Mouse (Mus musculus) R1 (cell line): ENCODE data around the gene Pola1.

Experiments used
- DNase-seq: peaks from one replicate; pipeline ENCODE4 v3.0.0-alpha.2; 2018; ENCODE audit warnings: low read depth, low spot score

Gene Pola1

DNA sequence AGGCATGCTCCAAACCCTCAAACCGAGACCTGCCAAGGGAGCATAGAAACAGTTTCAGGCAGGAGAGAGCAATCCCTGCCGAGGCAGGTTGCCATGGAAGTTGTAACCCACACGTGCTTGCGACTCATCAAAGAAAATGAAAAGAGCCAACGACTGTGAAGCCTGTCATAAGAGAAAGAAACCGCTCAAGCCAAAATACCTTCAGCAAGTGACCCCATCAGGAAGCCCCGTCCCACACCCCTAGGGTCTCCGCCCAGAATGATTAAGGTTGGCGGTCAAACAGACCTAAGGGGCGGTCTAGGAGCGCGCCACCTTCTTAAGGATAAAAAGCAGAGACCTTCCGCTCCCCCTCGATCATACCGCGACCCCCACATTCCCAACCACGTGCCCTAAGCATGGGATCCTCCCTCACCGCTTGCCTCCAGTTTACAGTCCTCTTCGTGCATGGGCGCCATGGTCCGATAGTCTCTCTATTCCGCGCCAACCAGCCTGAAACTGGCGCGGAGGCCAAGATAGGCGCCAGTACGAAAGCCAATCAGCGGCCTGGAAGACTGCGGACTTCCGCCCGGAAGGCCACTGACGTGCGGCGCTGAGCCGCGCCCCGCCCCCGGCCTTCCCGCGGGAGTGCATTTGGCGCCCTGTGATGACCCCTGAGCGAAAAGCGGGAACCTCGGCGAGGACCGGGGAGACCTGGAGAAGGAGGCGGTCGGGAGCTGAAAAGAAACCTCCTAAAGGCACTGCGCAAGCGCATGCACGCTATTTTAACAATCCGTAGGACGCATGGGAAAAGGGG is at the start of gene Pola1:
Pola1 (minus strand) TSS at position 499 of the 793 bp plus-strand sequence.
- DNase-seq = peak; percentile 92

DNA sequence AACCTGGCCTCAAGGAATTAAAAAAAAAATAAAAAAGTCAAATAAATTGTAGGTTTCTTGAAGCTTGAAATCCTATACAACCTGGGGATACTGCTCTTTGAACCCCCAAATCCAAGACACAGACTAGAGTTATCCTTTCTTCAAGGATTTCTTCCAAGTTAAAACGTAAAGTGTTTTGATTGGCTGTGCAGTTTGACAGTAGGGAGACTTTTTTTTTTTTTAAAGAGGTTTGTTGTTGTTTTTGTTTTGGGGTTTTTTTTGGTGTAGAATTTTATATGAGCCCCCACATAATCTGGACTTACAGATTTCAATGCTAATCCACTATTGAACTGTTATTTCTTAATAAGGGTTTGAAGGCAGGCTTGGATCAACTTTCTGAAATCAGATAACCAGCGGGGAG is 44.3 kb upstream of the Pola1 start:
- DNase-seq = no peak

- DNase-seq = peak; percentile 93
Observed at GRCm38 (mm10) chrX:93674836-93675795, 43.2 kb upstream of the Pola1 start.

- DNase-seq = no peak
Observed at GRCm38 (mm10) chrX:93674432-93674831, 42.5 kb upstream of the Pola1 start.

- peak; percentile 77 for DNase-seq
Observed at GRCm38 (mm10) chrX:93664787-93665186, 32.8 kb upstream of the Pola1 start.

- DNase-seq = peak; percentile 45
Observed at GRCm38 (mm10) chrX:93663919-93664586, 32.1 kb upstream of the Pola1 start.

DNA sequence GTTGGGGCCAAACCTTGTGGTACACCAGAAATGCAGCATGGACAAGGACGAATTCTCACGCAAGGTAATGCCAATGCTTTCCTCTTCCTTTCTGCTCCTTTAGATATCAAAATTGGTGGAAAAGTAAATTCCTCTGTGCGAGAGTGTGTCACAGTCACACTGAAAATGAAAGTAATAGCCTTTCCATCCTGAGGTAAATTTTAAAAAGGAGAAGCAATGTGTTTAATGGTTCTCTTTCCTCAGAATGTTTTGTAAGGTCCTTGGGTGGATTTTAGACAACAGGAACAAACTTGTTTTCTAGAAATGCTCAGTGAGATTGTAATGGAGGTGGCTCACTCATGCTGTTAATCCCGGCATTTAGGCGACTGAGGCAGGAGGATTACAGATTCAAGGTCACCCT is 23.2 kb upstream of the Pola1 start:
- no peak for DNase-seq

- DNase-seq = no peak
Observed at GRCm38 (mm10) chrX:93654218-93655002, 22.5 kb upstream of the Pola1 start, which contains the start of gene Pcyt1b. Gene Pcyt1b, plus strand, starts transcription at chrX:93654863.

DNA sequence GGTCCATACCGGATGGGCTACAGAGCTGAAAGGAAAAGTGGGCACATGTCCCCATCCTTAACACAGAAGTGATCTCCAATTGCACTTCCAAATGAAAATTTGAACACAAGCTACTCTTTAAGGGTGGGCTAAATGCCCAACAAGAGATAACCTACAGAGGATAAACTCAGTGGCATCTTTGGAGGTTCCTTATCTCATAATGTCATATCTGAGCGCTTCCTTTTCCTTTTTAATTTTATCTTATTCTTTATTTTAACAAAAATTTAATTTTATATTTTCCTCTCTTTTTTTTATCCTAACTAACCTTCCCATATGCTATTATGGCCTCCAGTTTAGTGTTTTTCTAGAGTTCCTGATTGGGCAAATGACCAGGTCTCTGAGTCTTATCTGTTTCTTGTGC is 18.8 kb upstream of the Pola1 start:
- DNase-seq = no peak

- DNase-seq = no peak
Observed at GRCm38 (mm10) chrX:93644022-93644421, 12.1 kb upstream of the Pola1 start.

GRCm38 (mm10) chrX:93643600-93643999 is 11.6 kb upstream of the Pola1 start:
- no peak for DNase-seq

GRCm38 (mm10) chrX:93634861-93635375 is 3.0 kb upstream of the Pola1 start:
- DNase-seq = peak; percentile 24

DNA sequence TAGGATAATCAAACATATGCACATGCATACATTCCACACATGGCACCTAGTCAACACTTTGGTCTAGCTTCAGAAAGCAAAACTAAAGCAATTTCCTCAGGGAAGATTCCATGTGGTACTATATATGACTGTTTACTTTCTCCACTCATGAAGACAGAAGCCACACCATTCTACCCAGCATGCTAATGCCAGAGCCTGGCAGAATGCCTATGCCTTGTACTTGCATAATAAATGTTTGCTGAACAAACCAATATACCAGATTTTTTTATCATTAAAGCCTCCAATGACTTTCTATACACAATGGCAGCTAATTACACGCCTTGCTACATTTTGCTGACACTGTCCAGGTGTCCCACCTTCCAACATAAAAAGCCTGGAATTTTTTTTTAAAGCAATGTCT is 1.7 kb downstream of the Pola1 start:
- DNase-seq = no peak

- DNase-seq = no peak
Observed at GRCm38 (mm10) chrX:93602214-93602613, 29.7 kb downstream of the Pola1 start.

- DNase-seq = no peak
Observed at GRCm38 (mm10) chrX:93594283-93594682, 37.7 kb downstream of the Pola1 start.

- no peak for DNase-seq
Observed at GRCm38 (mm10) chrX:93580931-93581330, 51.0 kb downstream of the Pola1 start.

DNA sequence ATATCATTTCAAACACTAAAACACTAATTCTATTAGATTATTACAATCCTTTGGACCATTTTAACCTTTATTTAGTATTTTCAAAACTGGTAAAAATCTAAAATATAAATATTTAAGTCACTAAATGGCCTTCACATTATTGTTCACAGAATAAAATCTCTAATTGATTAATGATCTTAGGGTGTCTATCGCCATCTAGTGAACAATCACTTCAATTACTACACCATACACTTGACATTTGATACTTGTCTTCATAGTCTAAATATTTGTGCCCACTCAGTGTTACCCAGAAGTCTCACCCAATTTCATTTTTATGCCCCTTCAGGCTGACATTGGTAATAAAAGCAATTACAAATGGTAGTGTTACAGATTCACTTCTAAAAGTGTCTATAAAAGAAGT is 74.8 kb downstream of the Pola1 start:
- DNase-seq = no peak

- DNase-seq = peak; percentile 5
Observed at GRCm38 (mm10) chrX:93539779-93540178, 92.2 kb downstream of the Pola1 start.

- no peak for DNase-seq
Observed at GRCm38 (mm10) chrX:93502865-93503353, 129.0 kb downstream of the Pola1 start.

- DNase-seq = no peak
Observed at GRCm38 (mm10) chrX:93497597-93497996, 134.4 kb downstream of the Pola1 start.

GRCm38 (mm10) chrX:93465711-93466110 is 166.2 kb downstream of the Pola1 start:
- DNase-seq = peak; percentile 6
